Mouse (Mus musculus): ENCODE measurements at regions not wholly inside any gene's neighbourhood (a gene's known extent, or its start where the extent isn't known, plus 50 kb on each side); places are given as distances from the start of the nearest gene placed in this dataset.

DNA sequence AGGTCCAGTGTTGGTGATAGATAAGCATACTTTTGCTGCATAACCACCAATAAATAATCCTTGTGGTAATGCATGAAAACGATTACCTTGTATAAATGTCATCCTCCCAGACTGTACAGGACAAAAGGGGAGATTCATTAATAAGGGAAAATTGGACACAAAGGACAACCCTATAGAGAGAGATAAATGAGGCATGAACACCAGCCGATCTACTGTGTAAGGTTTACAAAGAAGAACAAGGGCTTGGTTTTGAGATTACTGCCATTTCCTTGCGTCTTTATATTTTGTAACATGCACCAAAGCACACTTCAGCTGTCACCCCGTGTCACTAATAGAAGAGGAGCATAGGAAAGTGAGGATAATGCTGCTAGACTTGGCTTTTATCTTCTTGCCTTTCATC, 162.5 kb downstream of the Psat1 start:
- H3K4me2 ChIP-seq (replicated peaks; ENCODE audit: low read depth, low read length) = no peak overlapping the region
- WGBS = 50% methylated on average over 4 of the region's 4 CpGs
- 0 out of 2 replicates have a peak, but pooled peaks cover 4% of the 10 kb centered on the region for H3K4me1 ChIP-seq (ENCODE audit: control insufficient read depth, insufficient read depth, low read length)
- H3K4me3 ChIP-seq (ENCODE audit: low read length) = no peak overlapping the region
- H3K27me3 ChIP-seq (ENCODE audit: control insufficient read depth, insufficient read depth, low read length) = no peaks in the 10 kb centered on the region
- no peak overlapping the region for H3K27ac ChIP-seq (ENCODE audit: low read depth, low read length)
- no peak for ATAC-seq (ENCODE audit: low FRiP score, low TSS enrichment)
- H3K9ac ChIP-seq (ENCODE audit: low read depth, low read length) = no peak overlapping the region
- no peaks in the 10 kb centered on the region for H3K9me3 ChIP-seq (ENCODE audit: control insufficient read depth, low read length)
- H3K36me3 ChIP-seq (ENCODE audit: control insufficient read depth, insufficient read depth, low read length) = no peaks in the 10 kb centered on the region

DNA sequence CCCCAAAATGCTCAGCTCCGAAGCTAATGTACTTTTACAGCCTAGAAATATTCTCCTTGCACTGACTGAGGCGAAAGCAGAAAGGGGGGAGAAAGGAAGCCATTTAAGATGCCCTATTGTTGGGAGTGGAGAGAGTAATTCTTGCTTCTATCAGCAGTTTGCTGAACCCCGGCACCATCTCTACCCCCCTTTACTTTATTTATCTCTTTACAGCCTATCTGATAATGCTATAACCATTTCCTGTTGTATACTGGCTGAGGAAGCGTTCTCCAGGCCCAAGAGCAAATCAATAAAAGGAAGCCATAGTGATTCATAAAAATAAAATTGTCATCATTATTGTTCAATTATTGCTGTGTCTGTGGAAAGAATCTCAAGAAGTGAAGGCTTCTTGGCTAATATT, 177.5 kb downstream of the Psat1 start:
- no peaks in the 10 kb centered on the region for H3K9me3 ChIP-seq (ENCODE audit: control insufficient read depth, low read length)
- H3K27ac ChIP-seq (ENCODE audit: low read depth, low read length) = no peak overlapping the region
- no peak overlapping the region for H3K4me3 ChIP-seq (ENCODE audit: low read length)
- WGBS = 49% methylated on average over 4 of the region's 4 CpGs
- ATAC-seq (ENCODE audit: low FRiP score, low TSS enrichment) = no peak
- no peak overlapping the region for H3K9ac ChIP-seq (ENCODE audit: low read depth, low read length)
- no peak overlapping the region for H3K4me2 ChIP-seq (replicated peaks; ENCODE audit: low read depth, low read length)
- H3K4me1 ChIP-seq (ENCODE audit: control insufficient read depth, insufficient read depth, low read length) = no peaks in the 10 kb centered on the region
- no peaks in the 10 kb centered on the region for H3K36me3 ChIP-seq (ENCODE audit: control insufficient read depth, insufficient read depth, low read length)
- no peaks in the 10 kb centered on the region for H3K27me3 ChIP-seq (ENCODE audit: control insufficient read depth, insufficient read depth, low read length)

DNA sequence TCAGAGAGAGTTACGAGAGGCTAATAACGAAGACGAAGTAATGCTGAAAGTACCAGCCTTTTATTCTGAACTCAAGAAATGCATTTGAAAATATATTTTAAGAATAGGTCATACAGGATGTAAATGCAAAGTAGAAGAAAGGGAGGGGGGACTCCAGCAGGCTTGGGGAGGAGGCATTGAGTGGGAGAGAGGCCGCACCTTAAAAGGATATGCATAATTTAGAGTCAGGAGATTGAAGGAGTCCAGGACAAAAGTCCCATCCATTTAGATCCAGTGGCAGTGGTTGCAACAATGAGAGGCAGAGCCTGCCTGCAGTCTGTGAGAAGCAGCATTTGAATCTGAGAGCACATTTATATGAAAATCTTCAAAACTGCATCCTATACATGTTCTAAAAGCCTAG, 186.1 kb downstream of the Psat1 start:
- no peaks in the 10 kb centered on the region for H3K27me3 ChIP-seq (ENCODE audit: control insufficient read depth, insufficient read depth, low read length)
- H3K4me2 ChIP-seq (replicated peaks; ENCODE audit: low read depth, low read length) = no peak overlapping the region
- H3K36me3 ChIP-seq (ENCODE audit: control insufficient read depth, insufficient read depth, low read length) = no peaks in the 10 kb centered on the region
- no peak overlapping the region for H3K9ac ChIP-seq (ENCODE audit: low read depth, low read length)
- 88% methylated on average over 4 of the region's 4 CpGs for WGBS
- no peak for ATAC-seq (ENCODE audit: low FRiP score, low TSS enrichment)
- H3K4me1 ChIP-seq (ENCODE audit: control insufficient read depth, insufficient read depth, low read length) = no peaks in the 10 kb centered on the region
- no peak overlapping the region for H3K27ac ChIP-seq (ENCODE audit: low read depth, low read length)
- H3K9me3 ChIP-seq (ENCODE audit: control insufficient read depth, low read length) = no peaks in the 10 kb centered on the region
- H3K4me3 ChIP-seq (ENCODE audit: low read length) = no peak overlapping the region

DNA sequence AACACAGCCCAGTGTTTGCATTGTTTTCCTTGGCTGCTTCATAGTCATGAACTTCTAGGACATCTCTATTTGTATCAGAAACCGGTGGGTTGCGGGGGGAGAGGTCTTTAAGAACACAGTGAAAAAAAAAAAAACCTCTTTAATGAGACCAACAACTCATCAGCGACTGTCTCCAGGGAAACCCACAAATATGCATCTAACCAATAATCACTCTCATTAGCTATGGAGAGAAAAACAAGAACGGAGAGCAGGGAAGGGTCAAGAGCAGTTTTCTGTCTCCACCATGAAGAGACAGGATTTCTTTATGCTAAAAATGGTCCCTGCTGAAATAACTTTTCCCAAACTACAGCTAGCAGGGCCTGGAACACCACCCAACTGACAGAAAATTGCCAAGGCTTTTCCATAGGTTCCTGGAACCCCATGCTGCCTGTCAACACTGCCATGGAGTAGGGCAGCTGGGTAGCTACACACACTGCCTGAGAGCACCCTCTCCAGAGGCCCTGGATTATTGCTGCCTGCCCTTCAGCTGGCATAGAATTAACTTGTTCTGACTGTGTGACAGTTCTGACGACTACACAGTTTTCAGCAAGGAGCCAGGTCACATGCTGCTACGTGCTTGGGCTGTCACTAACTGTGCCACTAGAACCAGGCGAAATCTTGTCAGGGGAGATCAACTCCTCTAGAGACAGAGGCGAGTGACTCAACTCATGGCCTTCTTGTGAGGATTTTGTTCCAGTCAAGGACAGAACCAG, 201.9 kb downstream of the Psat1 start:
- H3K36me3 ChIP-seq (ENCODE audit: control insufficient read depth, insufficient read depth, low read length) = no peaks in the 10 kb centered on the region
- no peaks in the 10 kb centered on the region for H3K9me3 ChIP-seq (ENCODE audit: control insufficient read depth, low read length)
- ATAC-seq (ENCODE audit: low FRiP score, low TSS enrichment) = no peak
- 75% methylated on average over 8 of the region's 8 CpGs for WGBS
- no peak overlapping the region for H3K4me3 ChIP-seq (ENCODE audit: low read length)
- H3K27ac ChIP-seq (ENCODE audit: low read depth, low read length) = no peak overlapping the region
- no peaks in the 10 kb centered on the region for H3K27me3 ChIP-seq (ENCODE audit: control insufficient read depth, insufficient read depth, low read length)
- H3K4me1 ChIP-seq (ENCODE audit: control insufficient read depth, insufficient read depth, low read length) = no peaks in the 10 kb centered on the region
- no peak overlapping the region for H3K4me2 ChIP-seq (replicated peaks; ENCODE audit: low read depth, low read length)
- H3K9ac ChIP-seq (ENCODE audit: low read depth, low read length) = no peak overlapping the region

DNA sequence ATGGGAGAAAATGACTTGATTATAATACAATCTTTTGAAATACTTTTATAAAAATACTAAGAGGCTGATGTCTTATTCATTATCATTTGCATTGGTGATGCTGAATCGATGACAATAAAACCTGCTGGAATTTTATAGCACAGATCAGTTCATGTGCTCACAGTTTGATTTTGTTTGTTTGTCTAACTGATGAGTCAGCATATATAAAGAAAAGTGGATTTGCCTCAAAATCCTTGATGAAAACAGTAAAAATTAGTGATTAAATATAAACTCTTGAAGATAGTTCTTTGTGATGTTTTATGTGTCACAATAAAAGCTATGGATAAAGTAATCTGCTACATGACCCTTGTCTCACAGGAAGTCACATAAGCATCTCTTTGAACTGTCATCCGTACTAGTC, 210.9 kb downstream of the Psat1 start:
- Histone ChIP-seq H3K4me3 (ENCODE audit: low read length) (no peak overlapping the region), H3K36me3 (ENCODE audit: control insufficient read depth, insufficient read depth, low read length) (no peaks in the 10 kb centered on the region), H3K4me1 (ENCODE audit: control insufficient read depth, insufficient read depth, low read length) (no peaks in the 10 kb centered on the region), H3K9ac (ENCODE audit: low read depth, low read length) (no peak overlapping the region), H3K27me3 (ENCODE audit: control insufficient read depth, insufficient read depth, low read length) (no peaks in the 10 kb centered on the region), H3K9me3 (ENCODE audit: control insufficient read depth, low read length) (no peaks in the 10 kb centered on the region), H3K27ac (ENCODE audit: low read depth, low read length) (no peak overlapping the region), H3K4me2 (replicated peaks; ENCODE audit: low read depth, low read length) (no peak overlapping the region)
- no peak for ATAC-seq (ENCODE audit: low FRiP score, low TSS enrichment)
- WGBS = 78% methylated on average over 2 of the region's 2 CpGs

DNA sequence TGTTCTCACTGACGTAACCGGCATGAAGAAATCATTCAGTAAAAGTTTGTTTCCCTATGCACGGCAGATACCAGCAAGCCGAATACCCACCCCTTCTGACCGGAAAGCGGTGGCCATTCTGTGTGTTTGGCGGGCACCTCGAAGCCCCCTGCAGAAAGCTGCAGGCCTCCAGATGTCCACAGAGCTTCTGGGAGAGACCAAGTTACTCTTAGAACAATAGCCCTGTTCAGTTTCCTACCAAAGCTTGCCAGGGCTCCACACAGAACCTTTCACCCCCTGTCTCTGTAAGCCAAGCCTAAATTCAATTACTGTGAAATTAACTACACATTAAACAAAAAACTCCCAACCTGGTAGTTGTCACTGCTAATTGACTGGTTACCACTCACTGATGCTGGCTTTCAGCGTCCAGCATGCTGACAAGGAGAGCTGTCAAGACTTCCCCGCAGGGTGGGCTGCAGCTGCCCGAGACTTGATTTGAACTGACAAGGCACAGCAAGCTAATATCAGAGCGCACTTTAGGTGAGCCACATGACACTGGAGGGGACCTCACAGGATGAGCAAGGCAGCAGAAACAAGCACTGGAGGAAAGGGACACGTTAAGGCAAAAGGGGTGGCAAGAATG, 220.2 kb downstream of the Psat1 start:
- Histone ChIP-seq H3K4me3 (ENCODE audit: low read length) (no peak overlapping the region), H3K9me3 (ENCODE audit: control insufficient read depth, low read length) (no peaks in the 10 kb centered on the region), H3K27me3 (ENCODE audit: control insufficient read depth, insufficient read depth, low read length) (no peaks in the 10 kb centered on the region), H3K36me3 (ENCODE audit: control insufficient read depth, insufficient read depth, low read length) (no peaks in the 10 kb centered on the region), H3K9ac (ENCODE audit: low read depth, low read length) (no peak overlapping the region), H3K27ac (ENCODE audit: low read depth, low read length) (no peak overlapping the region), H3K4me1 (ENCODE audit: control insufficient read depth, insufficient read depth, low read length) (no peaks in the 10 kb centered on the region), H3K4me2 (replicated peaks; ENCODE audit: low read depth, low read length) (no peak overlapping the region)
- no peak for ATAC-seq (ENCODE audit: low FRiP score, low TSS enrichment)
- 80% methylated on average over 13 of the region's 13 CpGs for WGBS

DNA sequence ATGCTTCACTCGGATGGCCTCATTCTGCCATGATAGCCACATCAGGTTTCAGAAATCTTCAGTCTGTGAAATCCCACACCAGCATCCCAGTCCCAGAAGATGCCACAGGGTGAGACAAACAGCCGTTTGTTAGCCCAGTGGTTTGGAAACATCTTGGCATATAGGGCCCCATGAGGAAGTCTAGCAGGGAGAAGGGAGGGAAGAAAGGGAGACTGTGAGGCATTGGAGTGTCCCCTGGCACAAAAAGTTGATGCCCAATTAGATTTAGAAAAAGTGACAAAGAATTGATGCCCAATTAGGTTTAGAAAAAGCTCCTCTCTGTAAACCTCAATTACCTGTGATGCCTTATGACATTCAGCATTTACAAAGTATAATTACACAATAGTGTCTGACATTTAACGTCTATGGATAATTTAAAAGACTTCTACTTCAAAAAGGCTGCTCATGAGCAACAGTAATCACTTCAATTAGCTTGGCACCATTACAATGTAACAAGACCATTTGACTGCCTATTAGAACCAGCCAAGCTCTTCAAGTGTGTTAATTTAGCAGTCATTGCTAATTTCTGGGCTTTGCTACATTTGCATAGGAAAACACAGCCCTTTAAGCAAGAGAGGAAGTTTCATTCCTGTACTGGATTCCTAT, 254.6 kb downstream of the Psat1 start:
- H3K9me3 ChIP-seq (ENCODE audit: control insufficient read depth, low read length) = no peaks in the 10 kb centered on the region
- no peak for ATAC-seq (ENCODE audit: low FRiP score, low TSS enrichment)
- H3K4me3 ChIP-seq (ENCODE audit: low read length) = no peak overlapping the region
- WGBS = 51% methylated on average over 3 of the region's 3 CpGs
- H3K9ac ChIP-seq (ENCODE audit: low read depth, low read length) = no peak overlapping the region
- H3K27ac ChIP-seq (ENCODE audit: low read depth, low read length) = no peak overlapping the region
- no peak overlapping the region for H3K4me2 ChIP-seq (replicated peaks; ENCODE audit: low read depth, low read length)
- no peaks in the 10 kb centered on the region for H3K36me3 ChIP-seq (ENCODE audit: control insufficient read depth, insufficient read depth, low read length)
- peaks cover 8% of the 10 kb centered on the region for H3K4me1 ChIP-seq (ENCODE audit: control insufficient read depth, insufficient read depth, low read length)
- no peaks in the 10 kb centered on the region for H3K27me3 ChIP-seq (ENCODE audit: control insufficient read depth, insufficient read depth, low read length)

DNA sequence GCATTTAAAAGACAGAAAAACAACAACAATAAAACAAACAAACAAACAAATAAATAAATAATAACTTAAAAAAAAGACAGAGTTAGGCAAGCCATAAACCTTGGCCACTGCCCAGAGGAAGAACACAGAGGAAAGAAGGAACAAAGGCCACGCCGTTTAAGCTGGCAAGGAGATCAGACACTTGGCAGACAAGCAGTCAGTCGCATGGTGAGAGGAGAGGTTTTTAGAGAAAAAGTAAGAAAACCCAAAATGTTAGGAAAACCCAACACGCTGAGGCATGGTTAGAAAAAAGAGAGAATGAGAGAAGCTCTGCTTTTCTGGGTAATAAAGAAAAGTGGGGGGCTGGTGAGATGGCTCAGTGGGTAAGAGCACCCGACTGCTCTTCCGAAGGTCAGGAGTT, 277.1 kb downstream of the Psat1 start:
- peaks cover 11% of the 10 kb centered on the region; the same call in 1 of the 2 replicates for H3K4me1 ChIP-seq (ENCODE audit: control insufficient read depth, insufficient read depth, low read length)
- H3K36me3 ChIP-seq (ENCODE audit: control insufficient read depth, insufficient read depth, low read length) = no peaks in the 10 kb centered on the region
- ATAC-seq (ENCODE audit: low FRiP score, low TSS enrichment) = no peak
- H3K4me3 ChIP-seq (ENCODE audit: low read length) = no peak overlapping the region
- 91% methylated on average over 6 of the region's 6 CpGs for WGBS
- H3K9ac ChIP-seq (ENCODE audit: low read depth, low read length) = no peak overlapping the region
- no peak overlapping the region for H3K4me2 ChIP-seq (replicated peaks; ENCODE audit: low read depth, low read length)
- no peak overlapping the region for H3K27ac ChIP-seq (ENCODE audit: low read depth, low read length)
- H3K27me3 ChIP-seq (ENCODE audit: control insufficient read depth, insufficient read depth, low read length) = no peaks in the 10 kb centered on the region
- H3K9me3 ChIP-seq (ENCODE audit: control insufficient read depth, low read length) = no peaks in the 10 kb centered on the region

DNA sequence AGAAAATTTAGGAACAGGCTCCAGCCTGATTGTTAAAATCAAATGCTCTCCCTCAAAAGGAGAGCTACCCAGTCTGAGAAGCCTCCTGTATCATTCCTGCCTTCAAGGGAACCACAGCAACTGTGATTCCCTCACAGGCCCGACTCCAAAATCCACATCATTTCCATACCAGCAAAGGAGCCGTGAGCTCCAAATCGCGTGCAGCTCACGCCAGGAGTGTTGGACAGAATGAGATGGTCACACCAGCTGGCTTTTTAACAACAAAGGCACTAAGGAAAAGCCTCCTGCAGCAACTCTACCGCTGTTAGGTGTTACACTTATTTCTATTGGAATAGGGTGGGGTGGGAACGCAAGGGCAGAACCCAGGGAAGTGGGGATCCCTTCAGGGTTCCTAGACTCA, 277.6 kb downstream of the Psat1 start:
- peaks cover 11% of the 10 kb centered on the region; the same call in 1 of the 2 replicates for H3K4me1 ChIP-seq (ENCODE audit: control insufficient read depth, insufficient read depth, low read length)
- no peaks in the 10 kb centered on the region for H3K27me3 ChIP-seq (ENCODE audit: control insufficient read depth, insufficient read depth, low read length)
- no peak overlapping the region for H3K4me3 ChIP-seq (ENCODE audit: low read length)
- H3K36me3 ChIP-seq (ENCODE audit: control insufficient read depth, insufficient read depth, low read length) = no peaks in the 10 kb centered on the region
- no peak overlapping the region for H3K27ac ChIP-seq (ENCODE audit: low read depth, low read length)
- H3K4me2 ChIP-seq (replicated peaks; ENCODE audit: low read depth, low read length) = no peak overlapping the region
- 77% methylated on average over 7 of the region's 7 CpGs for WGBS
- no peak overlapping the region for H3K9ac ChIP-seq (ENCODE audit: low read depth, low read length)
- no peak for ATAC-seq (ENCODE audit: low FRiP score, low TSS enrichment)
- no peaks in the 10 kb centered on the region for H3K9me3 ChIP-seq (ENCODE audit: control insufficient read depth, low read length)
